Mouse (Mus musculus) natural killer cell, adult 2 months (primary cell): ENCODE measurements around the gene Cnn3.

Experiments used
- DNase-seq, 2 experiments: peaks; one replicate each; pipeline ENCODE4 v3.0.0; 2022; ENCODE audit warnings: low spot score in 2 of 2

The Cnn3 gene

GRCm38 (mm10) chr3:121449527-121449926, 23.2 kb downstream of the Cnn3 start:
- DNase-seq = no peak

- no peak for DNase-seq
These were observed 25.1 kb downstream of the Cnn3 start for GRCm38 (mm10) chr3:121451404-121451803.

- no peak for DNase-seq
These were observed 32.5 kb downstream of the Cnn3 start for GRCm38 (mm10) chr3:121458545-121459492.

GRCm38 (mm10) chr3:121460473-121461193, 34.3 kb downstream of the Cnn3 start:
- DNase-seq = no peak

- DNase-seq = no peak
These were observed 35.2 kb downstream of the Cnn3 start for GRCm38 (mm10) chr3:121461477-121461876.

- DNase-seq = no peak
These were observed 36.5 kb downstream of the Cnn3 start for GRCm38 (mm10) chr3:121462782-121463181.

- DNase-seq = no peak
These were observed 38.5 kb downstream of the Cnn3 start for GRCm38 (mm10) chr3:121464733-121465305.

- no peak for DNase-seq
These were observed 39.5 kb downstream of the Cnn3 start for GRCm38 (mm10) chr3:121465795-121466194.

GRCm38 (mm10) chr3:121467094-121467552, 40.8 kb downstream of the Cnn3 start:
- DNase-seq = peak in 1 of 2 experiments; percentile 30

- DNase-seq = no peak
These were observed 41.8 kb downstream of the Cnn3 start for GRCm38 (mm10) chr3:121468136-121468535.

GRCm38 (mm10) chr3:121469185-121469975, 43.1 kb downstream of the Cnn3 start:
- no peak for DNase-seq

- DNase-seq = no peak
These were observed 45.4 kb downstream of the Cnn3 start for GRCm38 (mm10) chr3:121471703-121472102.

- DNase-seq = peak in 1 of 2 experiments; percentile 5
These were observed 48.4 kb downstream of the Cnn3 start for GRCm38 (mm10) chr3:121474738-121475137.

- DNase-seq = no peak
These were observed 54.0 kb downstream of the Cnn3 start for GRCm38 (mm10) chr3:121480030-121480960.

- no peak for DNase-seq
These were observed 54.7 kb downstream of the Cnn3 start for GRCm38 (mm10) chr3:121480961-121481436.

- DNase-seq = no peak
These were observed 55.3 kb downstream of the Cnn3 start for GRCm38 (mm10) chr3:121481564-121481963.

- DNase-seq = no peak
These were observed 57.2 kb downstream of the Cnn3 start for GRCm38 (mm10) chr3:121483266-121484161.

- no peak for DNase-seq
These were observed 58.9 kb downstream of the Cnn3 start for GRCm38 (mm10) chr3:121485201-121485600.

- DNase-seq = no peak
These were observed 63.3 kb downstream of the Cnn3 start for GRCm38 (mm10) chr3:121489462-121490118.
